Mouse (Mus musculus) mature B cell (primary cell): ENCODE measurements around the gene Dgki.

Experiments
- in situ Hi-C: fragments of 300-500 bp; cut with MboI; formaldehyde crosslinking; loops from 2 replicates; pipeline ENCODE4 v1.14.3; 2019

The Dgki gene

GRCm38 (mm10) chr6:37292068-37292467 lies 7.9 kb downstream of the Dgki start:
- in situ Hi-C loops = no loop called here

- in situ Hi-C loops = no loop called here
These were observed 8.8 kb downstream of the Dgki start for GRCm38 (mm10) chr6:37291171-37291570.

DNA sequence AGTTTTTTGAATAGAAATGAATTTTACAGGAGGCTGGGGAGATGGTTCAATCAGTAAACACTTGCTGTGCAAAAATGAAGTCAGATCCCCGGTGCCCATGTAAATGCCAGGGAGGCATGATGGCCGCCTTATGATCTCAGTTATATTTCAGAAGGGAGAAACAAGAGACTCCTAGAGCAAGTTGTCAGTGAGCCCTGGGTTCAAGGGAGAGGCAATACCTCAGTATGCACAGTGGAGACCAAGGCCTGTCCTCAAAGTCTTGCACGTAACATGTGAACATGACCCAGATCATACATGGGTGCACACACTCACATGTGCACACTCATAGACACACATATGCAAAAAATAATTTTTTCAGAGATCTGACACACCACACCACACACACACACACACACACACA lies 9.3 kb downstream of the Dgki start:
- in situ Hi-C loops = no loop called here

DNA sequence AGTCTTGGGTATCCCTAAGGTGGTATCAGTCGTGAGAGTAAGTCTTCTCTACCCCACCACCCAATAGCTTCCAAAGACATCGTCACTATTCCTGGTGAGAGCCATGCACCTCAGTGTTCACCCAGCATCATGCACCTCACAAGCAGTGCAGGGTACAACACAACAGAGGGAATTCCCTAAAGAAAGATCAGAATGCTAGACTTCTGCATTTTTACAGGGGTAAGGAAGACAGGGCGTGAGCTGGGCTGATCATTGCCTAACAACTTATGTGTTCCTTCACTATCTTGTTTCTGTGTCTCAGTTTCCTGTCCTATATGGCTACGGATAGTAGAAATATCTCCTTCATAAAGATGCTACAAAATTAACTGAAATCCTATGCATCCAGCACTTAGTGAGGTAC lies 13.8 kb downstream of the Dgki start:
- in situ Hi-C loops = no loop called here

DNA sequence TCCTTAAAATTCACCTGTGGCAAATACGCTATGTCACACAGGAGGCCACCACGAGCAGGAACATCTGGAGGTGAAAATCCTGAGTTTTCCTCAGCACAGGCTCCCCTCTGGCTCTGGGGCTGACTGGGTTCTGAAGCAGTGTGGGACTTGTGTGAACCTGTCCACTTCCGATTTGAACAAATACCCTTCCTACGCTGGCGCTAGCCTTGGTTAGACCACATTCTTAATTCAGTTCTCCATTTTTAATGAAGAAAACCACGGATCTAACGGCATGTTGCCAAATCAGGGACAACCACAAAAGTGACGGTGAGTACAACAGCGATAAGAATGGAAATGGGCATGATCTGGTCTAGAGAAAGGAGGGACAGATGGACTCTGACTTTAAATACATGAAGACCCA lies 15.1 kb downstream of the Dgki start:
- in situ Hi-C loops = no loop called here

DNA sequence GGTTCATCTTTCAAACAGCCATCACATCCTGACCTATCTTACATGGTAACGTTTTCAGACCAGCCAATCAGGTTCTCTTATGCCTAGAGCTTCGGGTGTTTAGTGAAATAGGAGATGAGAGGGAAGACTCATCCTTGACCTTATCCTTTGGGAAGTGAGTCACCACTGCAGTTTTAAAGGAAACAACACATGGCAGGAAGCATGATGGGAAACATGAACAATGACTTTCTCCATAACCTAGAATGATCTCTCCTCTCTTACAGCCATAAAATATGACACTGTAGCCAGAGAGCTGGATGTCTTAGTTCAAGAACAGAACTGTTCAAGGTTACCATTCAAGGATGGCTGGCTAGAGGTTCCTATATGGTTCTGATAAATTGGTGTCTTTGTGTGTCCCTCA lies 16.6 kb downstream of the Dgki start:
- in situ Hi-C loops = no loop called here

- in situ Hi-C loops = no loop called here
These were observed 17.3 kb downstream of the Dgki start for GRCm38 (mm10) chr6:37282659-37283058.

DNA sequence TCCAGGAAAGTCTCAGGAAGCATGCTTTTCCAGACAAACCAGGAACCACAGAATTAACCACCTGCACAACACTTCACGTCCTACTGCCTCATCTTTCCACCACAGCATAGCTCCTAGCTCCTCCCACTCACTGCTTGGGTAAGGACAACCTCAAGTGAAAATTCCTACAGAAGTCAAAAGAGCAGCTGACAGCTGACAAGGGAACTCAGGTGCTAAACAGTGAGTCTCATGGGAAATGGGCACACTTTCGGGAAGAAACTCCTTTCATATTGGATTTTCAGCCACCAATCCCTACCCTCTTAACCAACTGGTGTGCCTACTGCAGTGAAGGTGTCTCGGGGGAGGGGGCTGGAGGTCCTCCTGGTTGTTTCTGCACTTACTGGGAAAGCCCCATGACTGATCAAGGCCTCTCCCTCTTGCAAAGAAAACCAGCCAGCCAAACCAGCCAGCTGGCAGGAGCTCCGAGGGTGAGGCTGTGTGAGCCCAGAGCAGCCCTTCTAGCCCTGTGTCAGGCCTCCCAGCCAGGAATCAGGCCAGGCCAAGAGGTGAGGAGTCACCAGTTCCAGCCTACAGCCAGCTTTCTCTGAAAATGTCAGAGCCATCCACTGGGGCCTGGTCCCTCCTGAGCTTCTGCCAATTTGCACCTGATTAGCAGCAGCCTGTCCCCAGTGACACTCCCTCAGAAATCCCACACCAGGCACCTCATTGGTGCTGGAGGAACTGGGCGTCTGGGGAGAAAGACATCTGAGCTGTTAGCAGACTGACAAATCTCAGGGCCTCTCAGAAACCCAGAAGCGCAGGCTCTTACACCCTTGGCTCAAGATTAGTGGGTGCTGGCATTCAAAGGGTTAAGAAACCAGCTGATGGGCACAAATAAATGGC lies 22.9 kb downstream of the Dgki start:
- in situ Hi-C loops = no loop called here

- in situ Hi-C loops = no loop called here
These were observed 23.8 kb downstream of the Dgki start for GRCm38 (mm10) chr6:37276181-37276580.

- in situ Hi-C loops = no loop called here
These were observed 28.9 kb downstream of the Dgki start for GRCm38 (mm10) chr6:37270905-37271591.

GRCm38 (mm10) chr6:37268589-37268988 lies 31.4 kb downstream of the Dgki start:
- in situ Hi-C loops = no loop called here

GRCm38 (mm10) chr6:37267952-37268351 lies 32.0 kb downstream of the Dgki start:
- in situ Hi-C loops = no loop called here

DNA sequence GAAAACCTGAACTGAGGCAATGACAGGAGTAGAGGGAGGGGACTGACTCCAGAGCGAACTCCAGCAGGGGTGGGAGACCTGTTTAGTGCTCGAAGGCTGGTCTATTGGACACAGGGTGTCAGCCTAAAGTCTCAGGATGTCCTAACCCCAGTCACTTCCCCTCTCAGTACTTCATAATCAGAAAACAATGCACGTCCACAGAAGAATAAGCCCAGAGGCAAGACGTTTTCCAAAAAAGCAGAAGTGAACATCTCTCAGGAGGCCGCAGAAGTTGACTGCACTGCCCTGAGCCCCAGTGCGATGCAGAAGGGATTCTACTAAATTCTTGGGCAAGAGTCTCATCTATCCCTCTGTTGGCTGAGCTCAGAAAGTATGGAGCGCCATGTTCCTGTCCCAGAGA lies 37.5 kb downstream of the Dgki start:
- in situ Hi-C loops = no loop called here

DNA sequence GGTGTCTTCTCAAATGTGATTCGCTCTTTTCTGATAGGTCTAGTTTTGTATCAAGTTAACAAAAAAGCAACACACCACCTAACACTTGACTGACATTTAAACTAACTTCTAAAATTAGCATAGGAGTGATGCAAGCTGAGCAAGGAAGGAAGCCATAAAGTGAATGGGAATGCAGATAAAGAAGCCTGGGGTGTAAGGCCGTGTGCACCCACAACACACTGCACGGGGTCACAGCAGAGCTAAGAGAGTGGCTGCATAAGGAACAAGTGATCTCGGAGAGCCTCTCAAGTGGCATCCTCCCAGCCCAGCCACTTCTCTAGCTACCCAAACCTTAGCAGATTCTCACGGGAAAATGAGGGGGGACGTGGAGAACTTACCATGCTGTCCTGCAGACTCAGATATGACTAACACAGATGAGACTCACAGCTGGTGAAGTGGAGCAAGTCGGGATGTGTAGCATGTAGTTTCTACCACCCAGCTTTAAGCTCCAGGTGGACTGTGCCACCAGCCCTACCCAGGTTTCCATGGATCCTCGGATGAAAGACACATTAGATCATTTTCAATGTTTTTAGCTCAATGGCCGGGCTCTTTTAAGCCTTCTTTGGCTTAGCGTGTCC lies 38.6 kb downstream of the Dgki start:
- in situ Hi-C loops = no loop called here

DNA sequence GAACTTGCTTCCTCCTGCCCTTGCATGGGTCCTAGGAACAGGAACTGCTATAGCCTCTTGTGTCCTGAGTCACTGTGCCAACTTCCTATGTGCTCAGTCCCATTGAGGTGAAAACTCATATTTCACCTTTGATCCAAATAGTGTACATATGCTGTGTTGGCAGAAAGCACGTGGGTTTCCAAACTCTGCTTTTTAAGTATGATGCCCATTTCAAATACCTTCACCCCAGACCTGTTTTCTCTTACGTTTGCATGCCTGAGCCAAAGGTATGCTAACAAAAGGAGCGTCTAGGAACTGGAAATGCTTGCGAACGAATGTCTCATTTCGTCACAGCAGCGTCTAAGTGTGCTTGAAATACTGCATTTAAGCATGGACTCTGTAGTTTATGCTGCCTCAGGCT lies 41.3 kb downstream of the Dgki start:
- in situ Hi-C loops = no loop called here

DNA sequence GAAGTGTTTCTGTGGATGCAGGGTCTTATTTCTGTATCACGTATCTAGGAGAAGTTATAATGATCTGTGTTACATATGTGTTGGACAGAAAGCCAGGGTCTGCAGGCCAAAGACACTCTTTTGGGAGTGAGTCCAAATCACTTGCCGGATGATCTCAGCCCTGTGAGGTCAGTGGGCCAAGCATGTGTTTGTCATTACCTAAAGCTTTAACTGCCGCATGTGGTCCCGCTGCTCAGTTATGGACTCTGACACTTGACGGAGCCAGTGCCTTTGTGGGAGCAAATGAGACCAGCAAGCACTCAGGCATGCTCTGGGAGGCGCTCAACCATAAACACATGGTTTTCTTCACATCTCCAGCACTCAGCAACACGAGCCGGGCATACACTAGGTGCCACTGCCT lies 45.8 kb downstream of the Dgki start:
- in situ Hi-C loops = no loop called here

- in situ Hi-C loops = no loop called here
These were observed 47.4 kb downstream of the Dgki start for GRCm38 (mm10) chr6:37252536-37252935.

DNA sequence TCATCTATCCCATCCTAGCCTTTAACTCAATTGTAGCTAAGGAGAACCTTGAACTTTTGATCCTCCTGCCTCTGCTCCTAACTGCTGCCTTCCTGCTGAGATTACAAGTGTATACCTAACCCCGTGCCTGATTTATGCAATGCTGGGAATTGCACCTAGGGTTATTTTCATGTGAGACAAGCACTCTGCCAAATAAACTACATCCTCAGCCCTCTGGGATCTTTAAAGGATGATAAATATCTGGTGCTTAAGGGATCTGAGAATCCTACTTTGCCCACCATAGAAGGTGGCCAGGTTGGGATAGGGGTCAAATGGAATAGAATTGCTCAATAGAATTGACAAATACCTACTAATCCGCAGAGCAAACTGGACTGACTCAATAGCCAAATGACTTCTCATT lies 49.3 kb downstream of the Dgki start:
- in situ Hi-C loops = no loop called here

GRCm38 (mm10) chr6:37245757-37246156 lies 54.2 kb downstream of the Dgki start:
- in situ Hi-C loops = no loop called here

DNA sequence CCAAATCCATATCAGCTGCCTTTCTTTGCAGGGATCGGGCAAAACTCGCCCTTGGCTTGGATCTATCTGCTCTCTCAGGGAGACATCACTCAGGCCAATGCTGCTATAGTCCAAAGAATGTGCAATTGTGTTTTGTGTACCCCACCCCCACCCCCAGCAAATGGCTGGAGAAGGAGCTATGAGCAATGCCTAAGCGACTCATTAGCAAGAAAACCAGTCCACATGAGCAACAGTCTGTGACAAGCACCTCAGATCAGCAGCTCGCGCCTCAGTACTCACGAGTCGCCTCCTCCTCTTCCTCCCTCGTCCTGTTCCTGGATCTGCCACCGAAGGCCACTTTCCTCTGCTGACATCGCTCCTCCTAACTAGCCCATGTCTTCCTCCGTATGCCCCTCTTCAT lies 55.9 kb downstream of the Dgki start:
- in situ Hi-C loops = no loop called here

GRCm38 (mm10) chr6:37242769-37243121 lies 57.2 kb downstream of the Dgki start:
- in situ Hi-C loops = no loop called here

DNA sequence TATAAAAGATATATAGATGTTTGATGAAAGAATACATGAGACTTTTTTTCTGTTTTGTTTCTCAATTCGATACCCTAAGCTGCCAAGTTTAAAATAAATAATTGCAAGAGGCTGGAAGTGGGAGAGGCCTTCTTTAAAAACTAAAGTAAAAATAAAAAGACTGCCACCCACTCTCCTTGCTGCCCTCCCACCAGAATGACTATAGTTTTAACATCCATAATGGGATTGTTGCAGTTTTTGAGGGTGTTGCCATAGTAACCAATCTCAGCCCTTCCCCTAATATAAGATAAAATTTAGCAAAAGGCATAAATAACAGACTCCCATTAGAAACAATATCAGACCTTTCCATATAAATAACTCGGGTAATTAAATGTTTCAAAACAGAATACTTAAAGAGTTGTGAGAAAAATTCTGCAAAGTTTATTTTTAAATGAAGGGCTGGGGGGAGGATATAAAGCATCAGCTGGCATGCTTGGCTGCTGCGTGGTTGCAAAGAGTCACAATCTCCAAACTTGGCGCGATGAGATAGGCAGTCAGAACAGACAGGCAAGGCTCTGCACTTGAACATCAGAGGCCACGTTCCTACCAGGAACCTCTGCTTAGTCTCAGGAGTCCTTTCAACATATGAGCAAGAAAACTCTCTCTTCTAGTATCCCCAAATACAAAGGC lies 57.8 kb downstream of the Dgki start:
- in situ Hi-C loops = no loop called here

DNA sequence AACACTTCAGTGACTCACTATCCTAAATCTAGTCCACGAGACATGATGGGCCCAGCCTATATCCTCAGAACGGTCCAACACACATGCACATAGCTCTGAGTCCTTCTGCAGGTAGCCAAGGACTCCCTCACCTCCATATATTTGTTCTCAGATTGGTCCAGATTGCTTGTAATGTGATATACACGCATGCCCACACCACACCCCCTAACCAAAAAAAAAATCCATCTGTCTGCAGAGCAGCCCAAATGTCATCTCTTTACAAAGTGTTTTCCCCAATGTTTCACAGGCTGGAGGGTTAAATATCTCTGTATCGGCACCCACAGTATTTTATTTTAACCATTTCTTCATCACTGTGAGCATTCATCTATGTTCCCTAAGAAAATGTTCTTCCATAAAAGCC lies 58.5 kb downstream of the Dgki start:
- in situ Hi-C loops = no loop called here
